Mouse (Mus musculus): ENCODE measurements around the gene Gstm2.

DNA sequence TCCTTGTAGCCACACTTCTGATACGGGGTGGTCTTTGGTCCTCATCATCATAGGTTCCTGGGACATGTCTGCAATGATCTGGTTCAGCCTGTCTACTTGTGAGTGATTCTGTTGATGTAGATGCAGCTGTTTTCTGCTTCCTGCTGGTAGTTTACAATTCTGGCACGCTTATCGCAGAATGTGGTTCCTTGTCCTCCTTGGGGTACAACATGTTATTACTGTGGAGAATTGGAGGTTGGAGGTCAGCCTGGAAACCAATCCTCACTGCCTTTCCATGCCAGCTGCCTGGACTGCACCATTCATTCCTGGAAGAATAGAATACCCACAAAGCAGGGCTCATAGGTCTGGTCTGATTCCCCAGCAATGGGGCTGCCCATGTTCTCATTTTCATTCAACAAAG lies 13.2 kb upstream of the Gstm2 start:
- TF ChIP-seq POLR2A (IDR thresholded peaks at IDR 0.05; ENCODE audit: control insufficient read depth, extremely low read depth, insufficient read depth, low read length, poor library complexity): no peak
- no peak for TF ChIP-seq CTCF (IDR thresholded peaks at IDR 0.05; ENCODE audit: borderline replicate concordance, control insufficient read depth, extremely low read depth, insufficient read depth, low read length, poor library complexity)
